Mouse (Mus musculus): ENCODE data around the gene Npr1.

Gene Npr1

GRCm38 (mm10) chr3:90465686-90466310 is at the start of gene Npr1:
Npr1 (minus strand) TSS chr3:90465866.
- DNase-seq (ENCODE audit: low spot score in 2 of 2) = no peak

GRCm38 (mm10) chr3:90515242-90515641 is 49.6 kb upstream of the Npr1 start:
- DNase-seq (ENCODE audit: low spot score in 2 of 2) = no peak

GRCm38 (mm10) chr3:90514691-90515090 is 49.0 kb upstream of the Npr1 start:
- DNase-seq (ENCODE audit: low spot score in 2 of 2) = no peak

- DNase-seq (ENCODE audit: low spot score in 2 of 2) = peak in 1 of 2 experiments; percentile 44
These were observed 48.3 kb upstream of the Npr1 start, which contains the start of the genes S100a1 and S100a13 for GRCm38 (mm10) chr3:90513796-90514590. S100a1 (minus strand) TSS chr3:90514392. S100a13 (plus strand) TSS chr3:90514435.

GRCm38 (mm10) chr3:90512948-90513642 is 47.4 kb upstream of the Npr1 start:
- DNase-seq (ENCODE audit: low spot score in 2 of 2) = no peak

GRCm38 (mm10) chr3:90512276-90512675 is 46.6 kb upstream of the Npr1 start:
- no peak for DNase-seq (ENCODE audit: low spot score in 2 of 2)

- DNase-seq (ENCODE audit: low spot score in 2 of 2) = no peak
These were observed 44.1 kb upstream of the Npr1 start for GRCm38 (mm10) chr3:90509747-90510123.

- DNase-seq (ENCODE audit: low spot score in 2 of 2) = peak; percentile 97 to 100
These were observed 43.5 kb upstream of the Npr1 start, which contains the start of gene Chtop for GRCm38 (mm10) chr3:90508950-90509746. Chtop (minus strand) TSS chr3:90509498.

GRCm38 (mm10) chr3:90508287-90508949 is 42.8 kb upstream of the Npr1 start:
- no peak for DNase-seq (ENCODE audit: low spot score in 2 of 2)

DNA sequence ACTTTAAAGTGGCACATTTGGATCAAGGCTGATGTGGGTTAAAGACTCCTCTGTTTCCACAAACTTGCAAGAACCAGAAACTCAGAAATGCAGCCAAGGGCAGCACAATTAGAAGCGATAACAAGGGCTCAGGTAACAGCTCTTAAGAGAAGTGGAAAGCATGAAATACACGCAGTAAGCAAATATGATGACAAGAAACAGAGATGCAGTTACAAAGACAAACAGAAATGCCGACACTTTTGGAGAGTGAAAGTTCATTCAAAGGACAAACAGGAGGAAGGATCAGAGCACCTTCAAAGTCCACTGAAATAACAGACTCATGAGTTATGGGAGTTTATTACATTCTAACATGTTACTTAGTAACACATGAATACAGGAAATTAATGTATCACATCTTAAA is 40.7 kb upstream of the Npr1 start:
- no peak for DNase-seq (ENCODE audit: low spot score in 2 of 2)

GRCm38 (mm10) chr3:90505216-90505615 is 39.5 kb upstream of the Npr1 start:
- DNase-seq (ENCODE audit: low spot score in 2 of 2) = no peak

- DNase-seq (ENCODE audit: low spot score in 2 of 2) = no peak
These were observed 37.8 kb upstream of the Npr1 start for GRCm38 (mm10) chr3:90503444-90503843.

GRCm38 (mm10) chr3:90497597-90497996 is 31.9 kb upstream of the Npr1 start:
- DNase-seq (ENCODE audit: low spot score in 2 of 2) = no peak

DNA sequence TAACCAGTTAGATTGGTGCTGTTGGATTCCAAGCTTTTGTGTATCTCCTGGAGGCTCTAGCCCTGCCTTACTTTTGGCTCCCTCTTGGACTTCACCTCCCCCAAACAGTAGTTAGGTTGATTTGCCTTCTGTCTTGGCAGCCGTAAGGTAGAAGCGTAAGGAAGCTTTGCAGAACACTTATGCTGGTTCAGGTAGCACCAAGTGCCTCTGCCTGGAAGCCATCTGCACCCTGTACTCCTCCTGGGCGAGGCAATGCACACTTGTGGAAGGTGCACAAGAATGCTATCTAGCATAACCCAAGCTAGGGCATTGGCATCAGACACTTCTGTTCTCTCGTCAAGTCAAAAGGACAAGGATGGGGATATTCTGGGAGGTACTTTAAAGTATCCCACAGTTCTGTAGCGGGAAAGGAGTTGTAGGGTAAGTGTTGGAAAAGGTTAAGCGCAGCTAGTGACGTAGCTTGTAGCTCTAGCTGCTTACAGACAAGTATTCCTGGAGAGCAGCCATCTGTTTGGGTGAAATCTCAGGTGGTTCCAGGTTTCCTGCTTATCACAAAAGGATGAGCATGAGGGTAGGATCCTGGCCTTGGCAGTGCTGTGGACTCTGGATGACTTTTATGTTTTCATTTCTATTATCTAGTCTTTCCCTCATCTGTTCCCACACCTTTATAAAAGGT is 30.3 kb upstream of the Npr1 start:
- no peak for DNase-seq (ENCODE audit: low spot score in 2 of 2)

- no peak for DNase-seq (ENCODE audit: low spot score in 2 of 2)
These were observed 28.3 kb upstream of the Npr1 start for GRCm38 (mm10) chr3:90493831-90494540.

DNA sequence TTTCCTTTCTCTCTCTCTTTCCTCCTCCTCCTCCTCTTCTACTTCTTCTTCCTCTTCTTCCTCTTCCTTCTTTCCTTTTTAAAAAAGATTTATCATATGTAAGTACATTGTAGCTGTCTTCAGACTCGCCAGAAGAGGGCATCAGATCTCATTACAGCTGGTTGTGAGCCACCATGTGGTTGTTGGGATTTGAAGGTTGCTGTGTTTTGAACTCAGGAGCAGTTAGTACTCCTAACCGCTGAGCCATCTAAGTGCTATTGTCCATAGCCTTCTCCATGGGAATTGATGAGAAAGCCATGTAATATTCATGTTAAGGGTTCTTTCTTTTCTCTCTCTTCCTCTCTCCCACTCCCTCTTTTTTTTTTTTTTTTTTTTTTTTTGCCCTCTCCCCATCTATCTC is 25.7 kb upstream of the Npr1 start:
- DNase-seq (ENCODE audit: low spot score in 2 of 2) = no peak

- peak; percentile 89 to 96 for DNase-seq (ENCODE audit: low spot score in 2 of 2)
These were observed 25.1 kb upstream of the Npr1 start, which contains the start of gene Snapin for GRCm38 (mm10) chr3:90490696-90491256. Snapin (minus strand) TSS chr3:90491033.

DNA sequence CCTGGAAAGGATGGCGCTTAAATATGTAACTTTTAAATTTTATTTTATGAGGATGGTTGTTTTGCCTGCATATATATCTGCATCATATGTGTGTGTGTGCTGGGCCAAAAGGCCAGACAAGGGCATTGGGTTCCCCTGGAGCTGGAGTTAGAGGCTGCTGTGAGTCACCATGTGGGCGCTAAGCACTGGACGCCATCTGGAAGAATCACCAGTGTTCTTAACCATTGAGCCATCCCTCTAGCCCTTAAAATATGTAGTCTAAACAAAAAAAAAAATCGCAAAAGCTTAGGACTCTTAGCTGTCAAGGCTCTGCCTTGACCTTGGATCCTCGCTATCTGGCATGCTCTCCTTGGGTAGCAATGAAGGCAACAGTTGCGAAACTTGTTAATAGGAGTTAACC is 22.9 kb upstream of the Npr1 start:
- DNase-seq (ENCODE audit: low spot score in 2 of 2) = no peak

DNA sequence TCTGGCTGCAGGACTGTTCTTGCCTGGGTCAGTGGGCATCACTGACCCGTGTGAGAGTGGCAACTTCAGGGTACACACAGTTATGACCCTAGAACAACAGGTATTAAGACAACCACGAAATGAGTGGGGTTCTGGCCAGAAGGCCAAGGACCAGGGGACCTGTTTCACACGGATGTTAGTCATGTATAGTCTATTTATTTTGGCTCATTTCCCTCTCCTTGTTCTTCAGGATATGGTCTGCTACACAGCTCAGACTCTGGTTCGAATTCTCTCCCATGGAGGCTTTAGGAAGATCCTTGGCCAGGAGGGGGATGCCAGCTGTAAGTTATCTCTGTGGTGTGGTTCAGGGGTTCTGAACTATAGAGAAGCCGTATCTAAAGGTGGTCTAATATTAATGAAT is 21.3 kb upstream of the Npr1 start:
- DNase-seq (ENCODE audit: low spot score in 2 of 2) = no peak

Measured in frontal cortex, postnatal 10 days (tissue).